In the genomic region with DNA sequence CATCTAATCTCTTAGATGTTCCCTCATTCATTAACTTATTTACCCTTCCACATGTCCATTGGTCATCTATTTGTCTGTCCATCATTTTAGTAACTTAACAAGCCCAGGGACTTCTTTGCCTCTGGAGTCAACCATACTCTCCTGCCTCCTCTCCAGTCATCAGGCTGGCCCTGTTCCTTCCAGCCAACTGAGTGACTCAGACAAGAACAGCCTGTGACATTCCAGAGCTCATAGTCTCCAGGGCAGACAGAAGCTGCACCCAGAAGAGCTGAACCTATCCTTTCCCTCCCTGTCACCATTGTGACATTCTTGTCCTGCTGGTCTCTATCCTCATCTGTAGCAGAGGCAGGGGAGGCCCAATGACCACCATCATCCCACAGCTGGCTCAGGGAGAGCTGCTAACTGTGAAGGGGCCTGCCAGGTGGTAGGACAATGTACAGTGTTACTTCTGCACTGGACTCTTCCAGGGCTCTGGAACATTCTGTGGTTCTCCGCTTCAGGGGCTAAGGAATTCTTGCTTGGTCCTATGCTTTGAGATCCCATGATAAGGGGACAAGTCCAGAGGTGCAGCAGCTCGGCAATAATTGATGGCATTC, we compare ENCODE assay signal across 22 mouse cellular contexts.
DNase-seq lines count a peak whose midpoint lies in the region; ATAC-seq and TF ChIP-seq lines count a peak whose summit lies in the region.
"Had no signal": no experiment of that assay in that cellular context is flagged by ENCODE, and none has a peak within 500 bp of the region (broad histone marks: within the 10 kb centered on the region; RNA-seq: fewer than 3 reads in every experiment).

No protein-coding gene starts in this region.

- no peak overlapping the region for H3K9ac ChIP-seq in heart, embryonic 11.5 days (ENCODE audit: low read depth, low read length)
- H3K9ac ChIP-seq: embryonic facial prominence, embryonic 12.5 days; forebrain, embryonic 15.5 days; hindbrain, embryonic 14.5 days; limb, embryonic 12.5 days; liver, embryonic 12.5 days; lung, embryonic 14.5 days had no signal

- no peak for ATAC-seq in heart, embryonic 11.5 days (replicated peaks; ENCODE audit: insufficient number of reproducible peaks, low FRiP score, low TSS enrichment)
- ATAC-seq: forebrain, embryonic 15.5 days; liver, embryonic 12.5 days had no signal

- no peak overlapping the region for H3K4me2 ChIP-seq in heart, embryonic 11.5 days
- H3K4me2 ChIP-seq: embryonic facial prominence, embryonic 12.5 days; forebrain, embryonic 15.5 days; hindbrain, embryonic 14.5 days; limb, embryonic 12.5 days; liver, embryonic 12.5 days; lung, embryonic 14.5 days; midbrain, embryonic 11.5 days had no signal

- H3K4me1 ChIP-seq in heart, embryonic 11.5 days (ENCODE audit: control insufficient read depth, insufficient read depth, low read length) = peaks cover 20% of the 10 kb centered on the region
- peaks cover 49% of the 10 kb centered on the region for H3K4me1 ChIP-seq in embryonic fibroblast, embryonic 13.5 days (ENCODE audit: control insufficient read depth, insufficient read depth, low read length)

- H3K9me3 ChIP-seq in heart, embryonic 11.5 days (replicated peaks; ENCODE audit: control insufficient read depth, low read length) = no peaks in the 10 kb centered on the region
- H3K9me3 ChIP-seq: embryonic facial prominence, embryonic 12.5 days; forebrain, embryonic 15.5 days; limb, embryonic 12.5 days; liver, embryonic 12.5 days had no signal

- H3K36me3 ChIP-seq in heart, embryonic 11.5 days (ENCODE audit: control insufficient read depth, insufficient read depth, low read length) = no peaks in the 10 kb centered on the region
- H3K36me3 ChIP-seq: embryonic facial prominence, embryonic 12.5 days; forebrain, embryonic 15.5 days; limb, embryonic 12.5 days; liver, embryonic 12.5 days had no signal

- no peak for TF ChIP-seq CTCF in embryonic fibroblast, embryonic 13.5 days (IDR thresholded peaks at IDR 0.05; ENCODE audit: borderline replicate concordance, insufficient read depth, low read length)

- DNase-seq in adrenal gland, adult 2 months = peak; percentile 71
- no peak for DNase-seq in adrenal gland, adult 8-10 months
- DNase-seq in heart, adult 8-10 months (ENCODE audit: low spot score) = peak; percentile 68
- DNase-seq in 3134 (ENCODE audit: extremely low read depth, insufficient read length, low spot score) = peak; percentile 70
- no peak for DNase-seq in kidney, postnatal 36 days
- no peak for DNase-seq in T-cell, adult 2 months (ENCODE audit: low spot score)
- DNase-seq: cerebellum, adult 11 months; cerebellum, postnatal 10 days; kidney, adult 8-10 months; kidney, postnatal 14 days; layer of hippocampus, adult 9-11 months; lung, embryonic 14.5 days; retina, postnatal 1 day; thymus, postnatal 14 days had no signal

- TF ChIP-seq POLR2A in embryonic fibroblast, embryonic 13.5 days (IDR thresholded peaks at IDR 0.05; ENCODE audit: low read depth, low read length) = no peak

- H3K27me3 ChIP-seq in heart, embryonic 11.5 days (ENCODE audit: control insufficient read depth, insufficient read depth, low read length) = no peaks in the 10 kb centered on the region
- H3K27me3 ChIP-seq: embryonic facial prominence, embryonic 12.5 days; forebrain, embryonic 15.5 days; limb, embryonic 12.5 days; liver, embryonic 12.5 days had no signal

- H3K4me3 ChIP-seq in heart, embryonic 11.5 days (ENCODE audit: low read depth, low read length) = no peak overlapping the region
- no peak overlapping the region for H3K4me3 ChIP-seq in embryonic fibroblast, embryonic 13.5 days (ENCODE audit: insufficient read depth, low read length)
- H3K4me3 ChIP-seq: embryonic facial prominence, embryonic 12.5 days; forebrain, embryonic 15.5 days; limb, embryonic 12.5 days; liver, embryonic 12.5 days had no signal

- H3K27ac ChIP-seq in heart, embryonic 11.5 days (ENCODE audit: low read depth, low read length) = no peak overlapping the region
- H3K27ac ChIP-seq in embryonic fibroblast, embryonic 13.5 days (ENCODE audit: insufficient read depth, low read length) = peak overlapping the region; percentile 66
- H3K27ac ChIP-seq: embryonic facial prominence, embryonic 12.5 days; forebrain, embryonic 15.5 days; hindbrain, embryonic 14.5 days; limb, embryonic 12.5 days; liver, embryonic 12.5 days had no signal

- WGBS in heart, embryonic 11.5 days (ENCODE audit: insufficient replicate concordance) = 80% methylated on average over 2 of the region's 2 CpGs

Comparison
In these comparisons a context has a peak if more than half of its experiments do, and no peak if none do; other contexts are left out.
1. DNase-seq: peak in adrenal gland, adult 2 months (single experiment), heart, adult 8-10 months (single experiment) and 3134 (single experiment); none in adrenal gland, adult 8-10 months (single experiment), kidney, postnatal 36 days (0 of 2) and T-cell, adult 2 months (single experiment).